Mouse (Mus musculus): ENCODE measurements around the gene Epb41l1. TPM values are rescaled to one million over a fixed set of nuclear protein-coding genes. Genes with fewer than 3 reads are reported as not detected.
A peak's percentile ranks its signal among the peaks of the same experiment; 100 is the strongest.

The Epb41l1 gene
- polyA plus RNA-seq, 1 experiment from 2014 or later: 3.7 TPM

DNA sequence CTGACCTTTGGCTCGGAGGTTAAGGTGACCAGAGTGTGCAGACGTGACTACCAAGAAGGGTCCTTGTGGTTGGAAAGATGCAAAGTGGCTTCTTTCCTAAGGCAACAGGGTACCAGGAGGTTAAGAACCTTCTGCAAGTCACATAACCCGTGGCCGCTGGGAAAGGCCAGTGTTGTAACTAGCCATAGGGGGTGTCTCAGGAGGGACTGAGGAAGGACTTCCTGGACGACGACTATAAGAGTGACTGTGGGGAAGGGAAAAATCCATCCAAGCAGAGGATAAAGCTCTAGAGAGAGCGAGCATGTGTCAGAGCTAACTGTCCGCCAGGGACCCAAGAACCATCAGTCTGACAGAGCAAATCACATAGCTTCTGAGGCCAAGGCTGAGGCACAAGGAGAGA lies 48.8 kb downstream of the Epb41l1 start:
- 69% methylated on average over 8 of the region's 8 CpGs for WGBS
- Histone ChIP-seq H3K9ac (no peak overlapping the region), H3K36me3 (no peaks in the 10 kb centered on the region), H3K4me2 (replicated peaks) (no peak overlapping the region), H3K9me3 (no peaks in the 10 kb centered on the region), H3K4me1 (peaks cover 14% of the 10 kb centered on the region), H3K27ac (no peak overlapping the region), H3K27me3 (no peaks in the 10 kb centered on the region), H3K4me3 (no peak overlapping the region)
- no peak for ATAC-seq (ENCODE audit: low FRiP score, low read depth)

DNA sequence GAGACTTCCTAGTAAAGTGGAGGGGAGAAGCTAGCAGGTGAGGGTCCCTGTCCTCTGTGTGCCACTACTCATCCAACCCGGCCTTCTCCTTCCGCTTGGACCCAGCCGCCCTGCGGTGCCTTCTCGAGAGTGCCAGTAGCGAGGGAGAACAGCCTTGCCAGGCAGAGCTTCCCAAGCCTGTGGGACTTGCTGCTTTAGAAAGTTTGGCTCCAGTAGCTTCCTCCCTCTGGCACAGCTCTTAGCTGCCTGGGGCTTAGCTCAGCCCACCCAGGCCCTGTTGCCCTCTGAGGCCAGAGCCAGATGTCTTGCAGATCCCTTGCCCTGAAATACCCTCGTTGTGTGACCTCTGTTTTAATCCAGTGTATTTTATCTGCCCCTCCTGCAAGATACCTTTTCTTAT lies 50.2 kb downstream of the Epb41l1 start:
- no peak overlapping the region for H3K27ac ChIP-seq
- H3K4me1 ChIP-seq: peaks cover 23% of the 10 kb centered on the region
- H3K27me3 ChIP-seq: no peaks in the 10 kb centered on the region
- H3K4me2 ChIP-seq (replicated peaks): no peak overlapping the region
- H3K4me3 ChIP-seq: no peak overlapping the region
- no peaks in the 10 kb centered on the region for H3K36me3 ChIP-seq
- no peaks in the 10 kb centered on the region for H3K9me3 ChIP-seq
- no peak for ATAC-seq (ENCODE audit: low FRiP score, low read depth)
- 84% methylated on average over 7 of the region's 7 CpGs for WGBS
- H3K9ac ChIP-seq: no peak overlapping the region

- peaks cover 37% of the 10 kb centered on the region for H3K4me1 ChIP-seq
- H3K27me3 ChIP-seq: no peaks in the 10 kb centered on the region
- no peak for ATAC-seq (ENCODE audit: low FRiP score, low read depth)
- 82% methylated on average over 8 of the region's 8 CpGs for WGBS
- no peak overlapping the region for H3K27ac ChIP-seq
- H3K9ac ChIP-seq: no peak overlapping the region
- H3K4me3 ChIP-seq: no peak overlapping the region
- no peak overlapping the region for H3K4me2 ChIP-seq (replicated peaks)
- no peaks in the 10 kb centered on the region for H3K36me3 ChIP-seq
- no peaks in the 10 kb centered on the region for H3K9me3 ChIP-seq
These were observed 51.6 kb downstream of the Epb41l1 start for GRCm38 (mm10) chr2:156472336-156472735.

- Histone ChIP-seq H3K9me3 (no peaks in the 10 kb centered on the region), H3K4me2 (replicated peaks) (no peak overlapping the region), H3K9ac (no peak overlapping the region), H3K4me1 (peaks cover 39% of the 10 kb centered on the region), H3K27me3 (no peaks in the 10 kb centered on the region), H3K36me3 (no peaks in the 10 kb centered on the region), H3K4me3 (no peak overlapping the region), H3K27ac (no peak overlapping the region)
- no peak for ATAC-seq (ENCODE audit: low FRiP score, low read depth)
- WGBS: 72% methylated on average over 8 of the region's 8 CpGs
These were observed 53.0 kb downstream of the Epb41l1 start for GRCm38 (mm10) chr2:156473696-156474095.

GRCm38 (mm10) chr2:156474111-156474510 lies 53.4 kb downstream of the Epb41l1 start:
- H3K4me3 ChIP-seq: 0 out of 2 replicates have a peak overlapping the region, but pooled peaks have one; percentile 77
- WGBS: 55% methylated on average over 3 of the region's 3 CpGs
- no peak overlapping the region for H3K27ac ChIP-seq
- no peak for ATAC-seq (ENCODE audit: low FRiP score, low read depth)
- H3K9me3 ChIP-seq: no peaks in the 10 kb centered on the region
- no peak overlapping the region for H3K9ac ChIP-seq
- no peaks in the 10 kb centered on the region for H3K27me3 ChIP-seq
- no peak overlapping the region for H3K4me2 ChIP-seq (replicated peaks)
- H3K36me3 ChIP-seq: no peaks in the 10 kb centered on the region
- peaks cover 36% of the 10 kb centered on the region for H3K4me1 ChIP-seq

GRCm38 (mm10) chr2:156474891-156475284 lies 54.2 kb downstream of the Epb41l1 start:
- Histone ChIP-seq H3K36me3 (no peaks in the 10 kb centered on the region), H3K9ac (peak overlapping the region; percentile 91), H3K27me3 (no peaks in the 10 kb centered on the region), H3K4me1 (peaks cover 33% of the 10 kb centered on the region), H3K4me3 (peak overlapping the region; percentile 77), H3K27ac (peak overlapping the region; percentile 84), H3K9me3 (no peaks in the 10 kb centered on the region), H3K4me2 (replicated peaks) (peak overlapping the region; percentile 90)
- 24% methylated on average over 12 of the region's 12 CpGs for WGBS
- ATAC-seq (ENCODE audit: low FRiP score, low read depth): peak; percentile 60; the same call in 1 of the 2 replicates

DNA sequence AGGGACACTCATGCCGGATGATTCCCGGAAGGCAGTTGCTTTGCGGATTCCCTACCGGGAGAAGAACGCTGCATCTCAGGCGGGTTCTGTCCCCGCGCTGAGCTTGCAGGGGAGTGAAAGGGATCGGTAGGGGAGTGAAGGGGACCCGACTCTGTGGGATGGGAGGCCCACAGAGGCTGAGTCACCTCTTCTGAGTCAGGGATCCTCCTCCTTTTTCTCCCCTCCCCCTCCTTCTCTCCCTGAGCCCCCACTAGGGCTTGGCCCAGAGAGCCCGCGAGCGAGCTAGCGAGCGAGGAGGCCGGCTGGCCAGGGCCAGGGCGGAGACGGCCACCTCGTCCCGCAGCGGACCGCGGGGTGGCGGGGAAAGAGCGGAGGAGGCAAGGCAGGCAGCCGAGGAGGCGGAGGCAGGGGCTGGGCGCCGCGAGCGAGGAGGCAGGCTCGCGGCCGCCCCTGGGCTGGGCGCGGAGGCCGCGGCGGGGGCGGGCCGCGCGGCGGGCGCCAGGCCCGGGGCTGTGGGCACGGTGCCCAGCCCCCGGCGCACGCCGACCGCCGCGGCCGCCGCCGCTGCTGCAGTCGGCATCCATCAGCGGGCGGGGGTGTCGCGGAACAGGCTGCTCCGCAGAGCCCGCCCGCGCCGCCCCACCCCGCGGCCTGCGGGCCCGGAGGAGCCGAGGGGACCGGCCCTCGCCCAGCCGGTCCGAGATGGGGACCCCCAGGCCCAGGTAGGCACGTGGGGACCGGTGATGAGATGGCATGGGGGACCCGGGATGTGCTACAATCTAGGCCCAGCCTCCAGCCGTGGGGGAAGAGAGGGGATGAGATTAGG lies 54.8 kb downstream of the Epb41l1 start:
- under 1% methylated on average over 70 of the region's 80 CpGs for WGBS
- Histone ChIP-seq H3K9me3 (no peaks in the 10 kb centered on the region), H3K27ac (peak overlapping the region; percentile 84)

DNA sequence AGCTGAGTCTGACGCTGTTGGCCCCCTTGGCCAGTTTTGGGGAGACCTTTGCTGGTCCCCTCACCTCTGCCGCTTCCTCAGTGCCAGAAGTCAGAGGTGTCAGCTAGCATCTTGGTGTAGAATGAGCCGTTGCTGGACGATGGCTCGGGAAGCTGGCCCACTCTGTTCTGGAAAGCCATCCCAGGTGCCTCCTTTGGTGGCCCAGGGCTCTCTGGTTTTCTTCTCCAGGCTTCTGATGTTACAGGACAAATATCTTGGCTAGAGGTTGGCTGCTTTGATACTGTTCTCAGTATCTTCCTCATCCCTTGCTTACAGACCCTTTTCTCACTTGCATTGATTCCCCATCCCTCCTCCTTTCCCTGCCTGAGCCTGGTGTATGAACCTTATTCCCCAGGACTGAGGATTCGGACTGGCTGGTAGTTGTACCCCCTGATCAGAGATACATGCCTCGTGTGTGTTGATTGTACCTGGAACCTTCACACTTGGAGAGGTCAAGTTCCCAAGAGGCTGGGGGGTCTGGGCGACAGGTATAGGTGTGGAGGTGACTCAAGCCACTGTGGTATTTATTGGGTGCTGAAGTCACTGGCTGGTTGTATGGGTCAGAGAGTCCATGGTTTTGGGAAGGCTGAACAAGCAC lies 55.5 kb downstream of the Epb41l1 start:
- H3K4me1 ChIP-seq: peaks cover 33% of the 10 kb centered on the region
- 17% methylated on average over 8 of the region's 8 CpGs for WGBS

More for the DNA sequence above, 54.8 kb downstream of the Epb41l1 start:
- Histone ChIP-seq H3K9ac (peak overlapping the region; percentile 91), H3K4me2 (replicated peaks) (peak overlapping the region; percentile 90), H3K36me3 (no peaks in the 10 kb centered on the region), H3K27me3 (no peaks in the 10 kb centered on the region), H3K4me1 (peaks cover 33% of the 10 kb centered on the region), H3K4me3 (peak overlapping the region; percentile 77)
- ATAC-seq (ENCODE audit: low FRiP score, low read depth): peak; percentile 77

GRCm38 (mm10) chr2:156476748-156477151 lies 56.0 kb downstream of the Epb41l1 start:
- peak overlapping the region; percentile 91 for H3K9ac ChIP-seq
- ATAC-seq (ENCODE audit: low FRiP score, low read depth): no peak
- H3K9me3 ChIP-seq: no peaks in the 10 kb centered on the region
- H3K36me3 ChIP-seq: no peaks in the 10 kb centered on the region
- H3K4me1 ChIP-seq: peaks cover 33% of the 10 kb centered on the region
- peak overlapping the region; percentile 77 for H3K4me3 ChIP-seq
- H3K4me2 ChIP-seq (replicated peaks): peak overlapping the region; percentile 90
- no peaks in the 10 kb centered on the region for H3K27me3 ChIP-seq
- 22% methylated on average over 4 of the region's 5 CpGs for WGBS
- H3K27ac ChIP-seq: no peak overlapping the region; the same call in 1 of the 2 replicates

More for the DNA sequence above, 55.5 kb downstream of the Epb41l1 start:
- peak overlapping the region; percentile 84 for H3K27ac ChIP-seq
- H3K4me2 ChIP-seq (replicated peaks): peak overlapping the region; percentile 90
- peak overlapping the region; percentile 91 for H3K9ac ChIP-seq
- no peak for ATAC-seq (ENCODE audit: low FRiP score, low read depth)
- no peaks in the 10 kb centered on the region for H3K9me3 ChIP-seq
- H3K27me3 ChIP-seq: no peaks in the 10 kb centered on the region
- H3K4me3 ChIP-seq: peak overlapping the region; percentile 77
- H3K36me3 ChIP-seq: no peaks in the 10 kb centered on the region

- ATAC-seq (ENCODE audit: low FRiP score, low read depth): no peak
- H3K9me3 ChIP-seq: no peaks in the 10 kb centered on the region
- H3K4me1 ChIP-seq: peaks cover 33% of the 10 kb centered on the region
- H3K36me3 ChIP-seq: no peaks in the 10 kb centered on the region
- H3K4me3 ChIP-seq: no peak overlapping the region
- no peak overlapping the region for H3K9ac ChIP-seq
- no peak overlapping the region for H3K27ac ChIP-seq
- H3K27me3 ChIP-seq: no peaks in the 10 kb centered on the region
- no peak overlapping the region for H3K4me2 ChIP-seq (replicated peaks)
- 79% methylated on average over 13 of the region's 13 CpGs for WGBS
These were observed 57.5 kb downstream of the Epb41l1 start for GRCm38 (mm10) chr2:156478046-156478690.

- Histone ChIP-seq H3K4me3 (no peak overlapping the region), H3K36me3 (no peaks in the 10 kb centered on the region), H3K27ac (no peak overlapping the region), H3K9me3 (no peaks in the 10 kb centered on the region), H3K9ac (no peak overlapping the region), H3K4me2 (replicated peaks) (no peak overlapping the region), H3K27me3 (no peaks in the 10 kb centered on the region), H3K4me1 (peaks cover 22% of the 10 kb centered on the region)
- ATAC-seq (ENCODE audit: low FRiP score, low read depth): no peak
- 75% methylated on average over 7 of the region's 7 CpGs for WGBS
These were observed 59.1 kb downstream of the Epb41l1 start for GRCm38 (mm10) chr2:156479833-156480232.

GRCm38 (mm10) chr2:156480267-156480666 lies 59.6 kb downstream of the Epb41l1 start:
- Histone ChIP-seq H3K36me3 (no peaks in the 10 kb centered on the region), H3K27me3 (no peaks in the 10 kb centered on the region), H3K4me3 (no peak overlapping the region), H3K4me1 (peaks cover 17% of the 10 kb centered on the region), H3K27ac (no peak overlapping the region), H3K9ac (no peak overlapping the region), H3K9me3 (no peaks in the 10 kb centered on the region), H3K4me2 (replicated peaks) (no peak overlapping the region)
- ATAC-seq (ENCODE audit: low FRiP score, low read depth): no peak
- WGBS: 84% methylated on average over 7 of the region's 7 CpGs
